Mouse (Mus musculus) lung, adult 2 months (tissue): ENCODE results near the gene Taf1c.

Source experiments
- CTCF ChIP-seq: fragments of 200-500 bp; IDR thresholded peaks from 2 replicates; pipeline ENCODE4 v1.5.1; 2011; ENCODE audit warnings: mild to moderate bottlenecking, low read length, control low read depth; ENCODE audit not compliant: insufficient read depth
- POLR2A ChIP-seq: fragments of 200-500 bp; IDR thresholded peaks from 2 replicates; pipeline ENCODE4 v1.6.1; 2011; ENCODE audit warnings: low read depth, mild to moderate bottlenecking, control low read depth, low read length, borderline replicate concordance; ENCODE audit errors: extremely low read depth

DNA sequence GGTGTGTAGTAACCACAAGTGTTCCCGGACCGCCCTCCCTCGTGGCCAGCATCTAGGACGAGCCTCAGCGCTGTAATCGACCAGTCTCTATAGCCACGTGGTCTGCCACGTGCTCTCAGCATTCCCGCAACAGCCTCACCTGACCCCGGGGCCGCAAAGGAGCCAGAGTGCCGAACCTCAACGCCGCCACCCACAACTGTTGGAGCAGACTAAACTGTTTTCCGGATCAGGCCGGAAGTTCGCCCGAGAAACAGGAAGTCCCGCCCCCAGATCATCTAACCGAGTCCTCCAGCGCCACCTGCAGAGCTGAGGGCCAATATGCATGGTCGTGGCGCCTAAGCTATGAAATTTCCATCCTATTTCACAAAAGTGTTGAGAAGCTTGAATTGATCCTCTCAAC lies at the start of gene Taf1c:
- TF ChIP-seq CTCF (peak; percentile 87), POLR2A (peak; percentile 74; the same call in 1 of the 2 replicates)
